Mouse (Mus musculus): ENCODE results near the gene A530032D15Rik.
"Not testable (repeated sequence)": the region's sequence is repeated elsewhere in the genome, so short reads cannot be mapped to it uniquely, and the experiment has no call there.

GRCm38 (mm10) chr1:85133671-85134070 is 24.0 kb upstream of the A530032D15Rik start:
- TF ChIP-seq POLR2A (IDR thresholded peaks at IDR 0.05; ENCODE audit: borderline replicate concordance, extremely low read depth, low read depth, low read length); CTCF (IDR thresholded peaks at IDR 0.05; ENCODE audit: insufficient read depth, low read length): not testable (repeated sequence)
